Mouse (Mus musculus) liver, embryonic 16.5 days (tissue): ENCODE measurements around the gene 1700023F06Rik. TPM values are rescaled to one million over a fixed set of nuclear protein-coding genes. Genes with fewer than 3 reads are reported as not detected.
A peak's percentile ranks its signal among the peaks of the same experiment; 100 is the strongest.

ENCODE experiments used
- ATAC-seq: fragments of 200-750 bp; cut with Nextera tagmentation; 2 replicates; pipeline ENCODE4 v1.8.0; 2017; ENCODE audit warnings: low read depth, mild to moderate bottlenecking, moderate number of reproducible peaks, moderate library complexity
- H3K27ac ChIP-seq: fragments of 300-500 bp; sonication (generic); 2 replicates; pipeline ENCODE4 v1.5.1; 2014; ENCODE audit warnings: mild to moderate bottlenecking, low read length
- H3K27me3 ChIP-seq: fragments of 300-500 bp; sonication (generic); 2 replicates; pipeline ENCODE4 v1.6.1; 2014; ENCODE audit warnings: low read depth, low read length, mixed read lengths; ENCODE audit not compliant: control insufficient read depth, insufficient read depth
- H3K36me3 ChIP-seq: fragments of 300-500 bp; sonication (generic); 2 replicates; pipeline ENCODE4 v1.6.1; 2014; ENCODE audit warnings: mild to moderate bottlenecking; ENCODE audit not compliant: control insufficient read depth, insufficient read depth
- H3K4me1 ChIP-seq: fragments of 300-500 bp; sonication (generic); 2 replicates; pipeline ENCODE4 v1.6.1; 2014; ENCODE audit warnings: low read depth, low read length, mixed read lengths; ENCODE audit not compliant: control insufficient read depth
- H3K4me2 ChIP-seq: fragments of 300-500 bp; sonication (generic); 2 replicates; pipeline ENCODE4 v1.6.1; 2014; ENCODE audit warnings: low read depth, low read length, mixed read lengths
- H3K4me3 ChIP-seq: fragments of 300-500 bp; sonication (generic); 2 replicates; pipeline ENCODE4 v1.5.1; 2014; ENCODE audit warnings: low read depth, mild to moderate bottlenecking, low read length
- H3K9ac ChIP-seq: fragments of 300-500 bp; sonication (generic); 2 replicates; pipeline ENCODE4 v1.6.1; 2014; ENCODE audit warnings: low read depth, low read length
- H3K9me3 ChIP-seq: fragments of 300-500 bp; sonication (generic); replicated peaks from 2 replicates; pipeline ENCODE4 v1.6.1; 2016; ENCODE audit warnings: low read length; ENCODE audit not compliant: control insufficient read depth
- WGBS: fragments of 180-500 bp; shearing (Covaris S2); extraction: QIAGEN DNeasy Blood & Tissue Kit; methylation state at CpG from one replicate; pipeline ENCODE4 v1.1.7; 2014; ENCODE audit not compliant: insufficient replicate concordance; 5-methylcytosine and 5-hydroxymethylcytosine counted together
- polyA plus RNA-seq: library from polyadenylated mRNA; unstranded; fragments of >200 nt; fragmentation: Nextera tagmentation; extraction: Ambion mirVana; gene quantifications from 2 replicates; pipeline ENCODE4 v1.2.1, GENCODE M21; 2015

Gene 1700023F06Rik
- polyA plus RNA-seq, 1 experiment from 2014 or later = not detected

GRCm38 (mm10) chr11:103170111-103170493 is 38.3 kb downstream of the 1700023F06Rik start:
- H3K4me3 ChIP-seq = peak overlapping the region; percentile 57
- WGBS = 32% methylated on average over 3 of the region's 3 CpGs
- no peaks in the 10 kb centered on the region for H3K36me3 ChIP-seq
- no peak overlapping the region for H3K9ac ChIP-seq
- peaks cover 7% of the 10 kb centered on the region for H3K4me1 ChIP-seq
- peak overlapping the region; percentile 68; the same call in 1 of the 2 replicates for H3K4me2 ChIP-seq
- no peak overlapping the region for H3K27ac ChIP-seq
- peaks cover 27% of the 10 kb centered on the region for H3K27me3 ChIP-seq
- H3K9me3 ChIP-seq = no peaks in the 10 kb centered on the region
- no peak for ATAC-seq

- H3K4me2 ChIP-seq = no peak overlapping the region
- no peak overlapping the region for H3K27ac ChIP-seq
- no peaks in the 10 kb centered on the region for H3K36me3 ChIP-seq
- ATAC-seq = no peak
- H3K9ac ChIP-seq = no peak overlapping the region
- 61% methylated on average over 5 of the region's 5 CpGs for WGBS
- H3K4me3 ChIP-seq = no peak overlapping the region
- peaks cover 7% of the 10 kb centered on the region for H3K4me1 ChIP-seq
- H3K27me3 ChIP-seq = peaks cover 27% of the 10 kb centered on the region
- H3K9me3 ChIP-seq = no peaks in the 10 kb centered on the region
Measured at GRCm38 (mm10) chr11:103169664-103170063, 38.7 kb downstream of the 1700023F06Rik start.

GRCm38 (mm10) chr11:103168690-103169390 is 39.5 kb downstream of the 1700023F06Rik start:
- 19% methylated on average over 9 of the region's 9 CpGs for WGBS

GRCm38 (mm10) chr11:103164391-103164790 is 44.0 kb downstream of the 1700023F06Rik start:
- Histone ChIP-seq H3K4me2 (peak overlapping the region; percentile 6; the same call in 1 of the 2 replicates), H3K9ac (no peak overlapping the region), H3K9me3 (no peaks in the 10 kb centered on the region), H3K36me3 (no peaks in the 10 kb centered on the region), H3K27ac (no peak overlapping the region), H3K4me3 (no peak overlapping the region), H3K27me3 (peaks cover under 1% of the 10 kb centered on the region; the same call in 1 of the 2 replicates), H3K4me1 (no peaks in the 10 kb centered on the region; the same call in 1 of the 2 replicates)
- peak; percentile 30; the same call in 1 of the 2 replicates for ATAC-seq
- WGBS = 13% methylated on average over 10 of the region's 10 CpGs

More at GRCm38 (mm10) chr11:103168690-103169390, 39.5 kb downstream of the 1700023F06Rik start:
- Histone ChIP-seq H3K27ac (no peak overlapping the region), H3K4me1 (peaks cover 7% of the 10 kb centered on the region), H3K36me3 (no peaks in the 10 kb centered on the region), H3K4me2 (no peak overlapping the region), H3K9ac (no peak overlapping the region), H3K27me3 (peaks cover 27% of the 10 kb centered on the region), H3K4me3 (no peak overlapping the region), H3K9me3 (no peaks in the 10 kb centered on the region)
- ATAC-seq = no peak

DNA sequence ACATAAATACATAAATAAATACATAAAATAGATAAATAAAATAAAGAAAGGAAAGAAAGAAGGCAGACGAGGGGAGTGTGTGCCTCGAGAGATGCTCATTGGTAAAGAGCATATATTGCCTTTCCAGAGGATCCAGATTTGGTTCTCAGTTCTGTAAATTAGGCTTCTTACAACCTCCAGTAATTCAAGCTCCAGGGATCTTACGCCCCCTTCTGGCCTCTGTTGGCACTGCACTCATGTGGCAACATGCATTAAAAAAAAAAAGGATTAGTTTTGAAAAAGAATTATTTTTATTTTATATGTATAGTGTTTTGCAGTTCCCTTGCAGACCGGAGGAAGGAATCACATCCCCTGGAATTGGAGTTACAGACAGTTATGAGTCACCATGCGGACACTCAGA is 46.2 kb downstream of the 1700023F06Rik start:
- no peak for ATAC-seq
- no peak overlapping the region for H3K4me3 ChIP-seq
- 78% methylated on average over 5 of the region's 5 CpGs for WGBS

GRCm38 (mm10) chr11:103161449-103161848 is 46.9 kb downstream of the 1700023F06Rik start:
- Histone ChIP-seq H3K9ac (no peak overlapping the region), H3K36me3 (no peaks in the 10 kb centered on the region), H3K4me2 (no peak overlapping the region), H3K4me3 (no peak overlapping the region), H3K9me3 (no peaks in the 10 kb centered on the region), H3K27me3 (no peaks in the 10 kb centered on the region), H3K4me1 (peaks cover 9% of the 10 kb centered on the region), H3K27ac (no peak overlapping the region)
- WGBS = 72% methylated on average over 7 of the region's 7 CpGs
- no peak for ATAC-seq

More for the DNA sequence above, 46.2 kb downstream of the 1700023F06Rik start:
- no peak overlapping the region for H3K4me2 ChIP-seq
- peaks cover 9% of the 10 kb centered on the region for H3K4me1 ChIP-seq
- no peak overlapping the region for H3K27ac ChIP-seq
- no peaks in the 10 kb centered on the region for H3K36me3 ChIP-seq
- no peaks in the 10 kb centered on the region for H3K27me3 ChIP-seq
- no peaks in the 10 kb centered on the region for H3K9me3 ChIP-seq
- no peak overlapping the region for H3K9ac ChIP-seq

- H3K4me1 ChIP-seq = peaks cover 9% of the 10 kb centered on the region
- ATAC-seq = no peak
- no peak overlapping the region for H3K27ac ChIP-seq
- no peaks in the 10 kb centered on the region for H3K27me3 ChIP-seq
- H3K9me3 ChIP-seq = no peaks in the 10 kb centered on the region
- no peaks in the 10 kb centered on the region for H3K36me3 ChIP-seq
- no peak overlapping the region for H3K9ac ChIP-seq
- 72% methylated on average over 11 of the region's 11 CpGs for WGBS
- no peak overlapping the region for H3K4me3 ChIP-seq
- H3K4me2 ChIP-seq = no peak overlapping the region
Measured at GRCm38 (mm10) chr11:103160738-103161137, 47.6 kb downstream of the 1700023F06Rik start.

DNA sequence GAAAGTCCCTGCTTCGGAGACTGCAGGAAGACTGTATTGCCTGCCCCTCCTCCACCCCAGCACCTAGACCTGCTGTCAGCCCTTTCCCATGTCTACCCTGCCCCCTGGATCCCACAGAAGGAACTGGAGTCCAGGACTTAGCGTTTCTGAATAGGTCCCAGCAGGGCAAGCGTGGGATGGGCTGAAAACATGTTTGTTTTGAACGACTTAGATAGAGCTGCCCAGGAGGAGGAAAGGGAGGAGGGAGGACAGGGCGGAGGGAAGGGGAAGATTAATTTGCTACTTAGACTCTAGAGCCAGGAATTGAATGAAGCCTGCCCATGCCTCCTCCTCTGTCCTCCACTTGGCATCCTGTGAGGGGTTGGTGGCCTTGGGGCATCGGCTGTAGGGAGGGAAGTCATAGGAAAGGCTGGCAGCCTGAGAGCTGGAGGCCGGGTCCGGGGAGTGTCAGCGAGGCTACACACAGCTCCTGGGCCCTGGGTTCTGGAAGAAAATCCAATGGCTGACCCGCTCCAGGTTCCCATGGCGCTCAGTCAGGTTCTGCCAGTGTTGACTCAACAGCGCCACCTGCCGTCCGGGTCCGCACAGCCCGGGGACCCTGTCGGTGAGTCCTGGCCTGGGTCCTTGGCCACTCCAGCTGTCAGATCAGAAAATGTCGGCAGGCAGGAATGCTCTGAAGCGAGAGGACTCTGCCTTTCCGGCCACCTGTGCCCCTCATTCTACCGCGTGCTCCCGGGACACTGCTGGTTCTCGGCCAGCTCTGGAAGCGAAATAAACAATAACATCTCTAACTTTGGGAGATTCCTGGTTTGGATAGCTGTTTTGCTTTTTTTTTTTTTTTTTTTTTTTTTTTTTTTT is 49.5 kb downstream of the 1700023F06Rik start:
- peak overlapping the region; percentile 45 for H3K4me3 ChIP-seq
- no peaks in the 10 kb centered on the region for H3K36me3 ChIP-seq
- peak; percentile 93 for ATAC-seq
- H3K27me3 ChIP-seq = no peaks in the 10 kb centered on the region
- peaks cover 9% of the 10 kb centered on the region for H3K4me1 ChIP-seq
- peak overlapping the region; percentile 37 for H3K9ac ChIP-seq
- peak overlapping the region; percentile 74 for H3K4me2 ChIP-seq
- WGBS = 2% methylated on average over 25 of the region's 25 CpGs
- H3K9me3 ChIP-seq = no peaks in the 10 kb centered on the region
- 0 out of 2 replicates have a peak overlapping the region, but pooled peaks have one; percentile 15 for H3K27ac ChIP-seq
